Mouse (Mus musculus) heart, embryonic 13.5 days (tissue): ENCODE measurements around the gene Atxn1l. TPM values are rescaled to one million over a fixed set of nuclear protein-coding genes. Genes with fewer than 3 reads are reported as not detected.
A peak's percentile ranks its signal among the peaks of the same experiment; 100 is the strongest.
"Not testable (repeated sequence)": the region's sequence is repeated elsewhere in the genome, so short reads cannot be mapped to it uniquely, and the experiment has no call there.

Experiments used
- ATAC-seq: fragments of 200-750 bp; cut with Nextera tagmentation; 2 replicates; pipeline ENCODE4 v1.8.0; 2017; ENCODE audit warnings: moderate TSS enrichment; ENCODE audit not compliant: insufficient number of reproducible peaks, low FRiP score, low TSS enrichment; ENCODE audit errors: extremely low read depth
- H3K27ac ChIP-seq: fragments of 300-500 bp; sonication (generic); replicated peaks from 2 replicates; pipeline ENCODE4 v1.5.1; 2015; ENCODE audit warnings: moderate library complexity, mild to moderate bottlenecking, inconsistent platforms
- H3K27me3 ChIP-seq: fragments of 300-500 bp; sonication (generic); replicated peaks from 2 replicates; pipeline ENCODE4 v1.6.1; 2015; ENCODE audit warnings: mild to moderate bottlenecking, inconsistent platforms
- H3K36me3 ChIP-seq: fragments of 300-500 bp; sonication (generic); 2 replicates; pipeline ENCODE4 v1.6.1; 2015; ENCODE audit warnings: mild to moderate bottlenecking, inconsistent platforms
- H3K4me1 ChIP-seq: fragments of 300-500 bp; sonication (generic); 2 replicates; pipeline ENCODE4 v1.6.1; 2015; ENCODE audit warnings: inconsistent platforms
- H3K4me2 ChIP-seq: fragments of 300-500 bp; sonication (generic); 2 replicates; pipeline ENCODE4 v1.6.1; 2015; ENCODE audit warnings: inconsistent platforms, mild to moderate bottlenecking, moderate library complexity
- H3K4me3 ChIP-seq: fragments of 300-500 bp; sonication (generic); 2 replicates; pipeline ENCODE4 v1.5.1; 2015; ENCODE audit warnings: moderate library complexity, mild to moderate bottlenecking, inconsistent platforms
- H3K9ac ChIP-seq: fragments of 300-500 bp; sonication (generic); 2 replicates; pipeline ENCODE4 v1.6.1; 2015; ENCODE audit warnings: inconsistent platforms, mild to moderate bottlenecking, moderate library complexity
- H3K9me3 ChIP-seq: fragments of 300-500 bp; sonication (generic); 2 replicates; pipeline ENCODE4 v1.6.1; 2016; ENCODE audit warnings: inconsistent platforms
- WGBS: fragments of 180-500 bp; shearing (Covaris S2); methylation state at CpG from one replicate; pipeline ENCODE4 v1.1.7; 2015; ENCODE audit warnings: mixed read lengths; 5-methylcytosine and 5-hydroxymethylcytosine counted together
- polyA plus RNA-seq: library from polyadenylated mRNA; unstranded; fragments of >200 nt; fragmentation: Nextera tagmentation; extraction: Ambion mirVana; gene quantifications from 2 replicates; pipeline ENCODE4 v1.2.1, GENCODE M21; 2015

The Atxn1l gene
- polyA plus RNA-seq, 1 experiment from 2014 or later: 4.4 TPM

DNA sequence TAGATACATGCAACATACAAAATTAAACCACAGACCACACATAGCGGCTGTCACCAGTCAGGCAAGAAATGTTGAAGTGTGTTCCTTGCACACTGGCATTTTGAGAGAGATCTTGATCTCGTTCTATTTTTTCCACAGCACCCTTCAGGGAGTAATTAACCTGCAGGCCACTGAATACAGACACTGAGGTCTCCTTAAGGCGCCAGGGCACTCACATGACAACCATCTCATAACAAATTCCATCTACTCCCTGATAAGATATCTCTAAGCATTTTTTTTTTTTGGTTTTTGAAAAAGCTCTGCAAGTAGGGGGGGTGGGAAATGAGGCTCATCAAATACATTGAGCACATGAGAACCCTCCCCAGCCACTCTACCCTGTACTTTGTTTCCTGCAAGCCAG, 19.3 kb upstream of the Atxn1l start:
- no peak overlapping the region for H3K27ac ChIP-seq
- H3K4me3 ChIP-seq: no peak overlapping the region
- H3K27me3 ChIP-seq: no peaks in the 10 kb centered on the region
- WGBS: 52% methylated on average over 3 of the region's 3 CpGs
- H3K36me3 ChIP-seq: no peaks in the 10 kb centered on the region
- H3K4me2 ChIP-seq: no peak overlapping the region
- no peak for ATAC-seq
- no peaks in the 10 kb centered on the region for H3K4me1 ChIP-seq
- no peak overlapping the region for H3K9ac ChIP-seq
- peaks cover under 1% of the 10 kb centered on the region; the same call in 1 of the 2 replicates for H3K9me3 ChIP-seq

- H3K4me3 ChIP-seq, H3K9me3 ChIP-seq, H3K9ac ChIP-seq, H3K27ac ChIP-seq, H3K36me3 ChIP-seq, H3K4me2 ChIP-seq, H3K27me3 ChIP-seq, ATAC-seq, H3K4me1 ChIP-seq: not testable (repeated sequence)
- 87% methylated on average over 4 of the region's 4 CpGs for WGBS
Measured at GRCm38 (mm10) chr8:109755554-109755953, 18.0 kb upstream of the Atxn1l start.

GRCm38 (mm10) chr8:109754696-109755095, 17.2 kb upstream of the Atxn1l start:
- Histone ChIP-seq H3K4me3 (no peak overlapping the region), H3K27ac (no peak overlapping the region), H3K4me1 (no peaks in the 10 kb centered on the region), H3K9ac (no peak overlapping the region), H3K27me3 (no peaks in the 10 kb centered on the region), H3K4me2 (no peak overlapping the region), H3K36me3 (no peaks in the 10 kb centered on the region), H3K9me3 (no peaks in the 10 kb centered on the region)
- 76% methylated on average over 8 of the region's 8 CpGs for WGBS
- no peak for ATAC-seq

GRCm38 (mm10) chr8:109751731-109752485, 14.4 kb upstream of the Atxn1l start:
- WGBS: 80% methylated on average over 20 of the region's 20 CpGs
- Histone ChIP-seq H3K4me2 (no peak overlapping the region), H3K9ac (no peak overlapping the region), H3K27me3 (no peaks in the 10 kb centered on the region), H3K9me3 (no peaks in the 10 kb centered on the region), H3K27ac (no peak overlapping the region), H3K36me3 (no peaks in the 10 kb centered on the region), H3K4me1 (no peaks in the 10 kb centered on the region), H3K4me3 (no peak overlapping the region)
- no peak for ATAC-seq

DNA sequence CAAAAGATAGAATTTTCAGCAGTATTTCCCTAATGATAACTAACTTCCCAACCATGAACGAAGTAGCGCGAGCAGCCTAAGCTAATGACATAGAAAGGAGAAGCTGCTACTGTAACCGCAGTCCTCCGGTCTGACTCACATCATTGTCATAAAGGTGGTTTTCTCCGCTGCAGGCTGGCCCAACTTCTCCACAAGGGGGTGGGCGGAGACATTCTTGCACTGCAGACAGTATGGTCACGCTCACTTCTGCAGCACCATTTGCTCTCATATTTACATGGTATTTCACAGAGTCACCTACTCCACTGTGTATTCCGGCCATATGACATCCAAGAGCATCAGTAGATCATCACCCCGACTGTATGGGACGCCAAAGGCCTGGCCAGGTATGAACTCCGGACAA, 13.2 kb upstream of the Atxn1l start:
- H3K36me3 ChIP-seq: no peaks in the 10 kb centered on the region
- H3K4me3 ChIP-seq: no peak overlapping the region
- H3K4me2 ChIP-seq: no peak overlapping the region
- ATAC-seq: no peak
- no peaks in the 10 kb centered on the region for H3K4me1 ChIP-seq
- 69% methylated on average over 12 of the region's 12 CpGs for WGBS
- no peak overlapping the region for H3K9ac ChIP-seq
- H3K9me3 ChIP-seq: no peaks in the 10 kb centered on the region
- no peaks in the 10 kb centered on the region for H3K27me3 ChIP-seq
- no peak overlapping the region for H3K27ac ChIP-seq

DNA sequence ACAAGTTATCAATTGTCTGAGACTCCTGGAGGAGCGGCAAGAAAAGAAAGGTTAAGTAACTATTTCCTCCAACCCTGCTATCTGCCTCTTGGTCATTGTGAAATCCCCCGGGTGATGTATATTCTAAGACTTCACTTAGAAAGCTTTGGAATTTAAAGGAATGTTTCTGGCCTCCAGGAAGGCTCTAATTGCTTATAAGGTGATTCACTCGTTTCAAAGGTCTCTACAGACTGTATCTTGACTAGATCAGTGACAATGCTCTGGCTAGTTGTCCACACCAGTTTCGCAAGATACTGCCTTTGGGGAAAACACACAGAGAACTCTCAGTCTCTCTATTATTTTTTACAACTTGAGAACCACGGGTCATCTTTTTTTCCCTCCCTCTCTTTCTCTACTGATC, 12.7 kb upstream of the Atxn1l start:
- Histone ChIP-seq H3K4me2 (no peak overlapping the region), H3K27ac (no peak overlapping the region), H3K27me3 (no peaks in the 10 kb centered on the region), H3K4me1 (no peaks in the 10 kb centered on the region), H3K9ac (no peak overlapping the region), H3K9me3 (no peaks in the 10 kb centered on the region), H3K4me3 (no peak overlapping the region), H3K36me3 (no peaks in the 10 kb centered on the region)
- no peak for ATAC-seq
- WGBS: 51% methylated on average over 5 of the region's 5 CpGs

DNA sequence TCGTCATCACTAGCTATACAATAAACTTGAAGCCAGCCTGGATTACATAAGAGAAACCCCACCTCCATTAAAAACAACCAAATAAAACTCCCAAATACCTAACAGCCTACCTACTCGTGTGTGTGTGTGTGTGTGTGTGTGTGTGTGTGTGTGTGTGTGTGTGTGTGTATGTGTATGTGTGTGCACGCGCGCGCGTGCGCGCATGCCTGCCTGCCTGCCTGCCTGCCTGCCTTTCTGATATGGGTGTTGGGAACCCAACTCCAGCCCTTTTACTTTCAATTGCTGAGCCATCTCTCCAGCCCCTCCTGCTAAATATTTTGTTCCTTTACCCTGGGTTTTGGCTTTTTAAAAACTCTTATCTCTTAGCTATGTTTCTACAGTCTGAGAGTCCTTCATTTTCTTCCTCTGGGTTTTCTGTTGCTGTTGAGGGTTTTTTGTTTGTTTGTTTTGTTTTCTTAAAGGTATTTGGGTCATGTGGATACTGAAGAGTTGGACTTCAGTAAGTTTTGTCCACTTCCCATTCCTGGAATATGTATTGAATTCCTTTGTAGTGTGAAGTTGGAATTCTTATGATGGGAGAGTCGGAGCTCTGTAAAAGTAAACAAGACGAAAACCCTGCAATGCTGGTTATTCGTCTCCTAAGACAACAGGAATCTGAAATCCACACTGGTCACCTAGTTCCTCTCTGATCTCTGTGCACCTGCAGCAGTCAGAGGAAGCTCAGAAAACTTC, 10.1 kb upstream of the Atxn1l start:
- H3K27ac ChIP-seq: no peak overlapping the region
- ATAC-seq: no peak
- H3K27me3 ChIP-seq: no peaks in the 10 kb centered on the region
- H3K9ac ChIP-seq: no peak overlapping the region
- WGBS: 84% methylated on average over 11 of the region's 12 CpGs
- H3K9me3 ChIP-seq: no peaks in the 10 kb centered on the region
- no peak overlapping the region for H3K4me3 ChIP-seq
- H3K4me1 ChIP-seq: no peaks in the 10 kb centered on the region
- no peaks in the 10 kb centered on the region for H3K36me3 ChIP-seq
- H3K4me2 ChIP-seq: no peak overlapping the region

DNA sequence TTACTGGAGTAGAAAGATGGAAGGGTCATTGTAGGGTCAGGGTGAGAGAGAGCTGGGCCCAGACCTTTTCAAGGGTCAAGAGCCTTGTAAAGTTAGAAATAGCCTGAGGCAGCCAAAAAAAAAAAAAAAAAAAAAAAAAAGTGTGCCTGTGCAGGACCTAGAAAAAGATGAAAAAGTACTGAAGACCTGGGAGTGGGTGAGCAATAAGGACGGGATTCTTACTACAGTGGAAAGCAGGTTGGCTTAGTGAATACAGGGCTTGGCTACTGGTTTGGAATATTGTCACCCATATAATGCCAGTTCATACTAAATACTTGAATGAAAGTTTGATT, 476 bp upstream of the Atxn1l start:
- Histone ChIP-seq H3K4me3 (peak overlapping the region; percentile 100), H3K4me2 (peak overlapping the region; percentile 98), H3K27me3 (no peaks in the 10 kb centered on the region), H3K36me3 (peaks cover 19% of the 10 kb centered on the region), H3K9ac (peak overlapping the region; percentile 99), H3K4me1 (peaks cover 18% of the 10 kb centered on the region), H3K27ac (peak overlapping the region; percentile 58; the same call in 1 of the 2 replicates), H3K9me3 (no peaks in the 10 kb centered on the region)
- ATAC-seq: no peak
- 88% methylated on average over 1 of the region's 1 CpGs for WGBS

DNA sequence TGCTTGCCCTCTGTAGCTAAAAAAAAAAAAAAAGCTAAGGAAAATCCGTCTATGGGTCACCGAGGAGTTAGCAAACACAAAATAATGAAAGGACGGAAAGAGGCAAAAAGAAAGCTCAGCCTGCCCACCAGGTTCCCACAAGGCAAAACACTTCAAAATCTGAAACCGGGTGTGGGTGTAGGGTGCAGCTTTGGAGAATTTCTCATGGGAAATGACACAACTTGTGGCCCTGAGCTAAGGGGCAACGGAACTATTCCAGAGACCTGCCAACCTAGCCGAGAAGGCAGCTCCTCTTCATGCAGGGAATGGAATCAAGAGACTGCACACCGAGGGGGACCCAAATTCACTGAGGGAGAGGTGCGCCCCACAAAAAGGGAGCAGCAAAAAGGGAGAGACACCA, 720 bp downstream of the Atxn1l start:
- H3K9me3 ChIP-seq: no peaks in the 10 kb centered on the region
- no peaks in the 10 kb centered on the region for H3K27me3 ChIP-seq
- H3K9ac ChIP-seq: peak overlapping the region; percentile 99
- peak overlapping the region; percentile 100 for H3K4me3 ChIP-seq
- peak overlapping the region; percentile 85 for H3K27ac ChIP-seq
- peak overlapping the region; percentile 98 for H3K4me2 ChIP-seq
- peaks cover 18% of the 10 kb centered on the region for H3K4me1 ChIP-seq
- 8% methylated on average over 8 of the region's 8 CpGs for WGBS
- ATAC-seq: no peak
- peaks cover 31% of the 10 kb centered on the region for H3K36me3 ChIP-seq

DNA sequence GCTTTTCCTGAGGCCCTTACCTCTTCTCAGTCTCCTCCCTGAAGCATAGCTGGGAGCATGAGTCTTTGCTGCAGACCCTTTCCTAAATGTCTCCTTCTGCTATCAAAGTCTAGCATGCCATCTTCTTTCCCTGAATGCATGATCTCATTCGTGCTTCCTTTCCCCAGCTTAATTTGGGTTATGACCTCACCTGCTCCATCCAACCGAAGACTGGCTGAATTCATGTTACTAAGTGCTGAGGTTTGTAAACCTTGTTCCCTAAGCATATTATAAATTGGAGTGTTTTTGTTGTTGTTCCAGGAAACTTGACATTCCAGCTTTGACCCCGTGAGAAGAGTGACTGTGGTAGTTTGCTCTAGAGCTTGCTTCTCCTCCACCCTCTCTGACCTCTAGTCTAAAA, 3.5 kb downstream of the Atxn1l start:
- 50% methylated on average over 3 of the region's 3 CpGs for WGBS
- no peaks in the 10 kb centered on the region for H3K9me3 ChIP-seq
- no peak overlapping the region for H3K4me3 ChIP-seq
- H3K4me1 ChIP-seq: peaks cover 18% of the 10 kb centered on the region
- ATAC-seq: no peak
- no peak overlapping the region for H3K4me2 ChIP-seq
- H3K27me3 ChIP-seq: no peaks in the 10 kb centered on the region
- peaks cover 59% of the 10 kb centered on the region for H3K36me3 ChIP-seq
- no peak overlapping the region for H3K9ac ChIP-seq
- H3K27ac ChIP-seq: no peak overlapping the region

DNA sequence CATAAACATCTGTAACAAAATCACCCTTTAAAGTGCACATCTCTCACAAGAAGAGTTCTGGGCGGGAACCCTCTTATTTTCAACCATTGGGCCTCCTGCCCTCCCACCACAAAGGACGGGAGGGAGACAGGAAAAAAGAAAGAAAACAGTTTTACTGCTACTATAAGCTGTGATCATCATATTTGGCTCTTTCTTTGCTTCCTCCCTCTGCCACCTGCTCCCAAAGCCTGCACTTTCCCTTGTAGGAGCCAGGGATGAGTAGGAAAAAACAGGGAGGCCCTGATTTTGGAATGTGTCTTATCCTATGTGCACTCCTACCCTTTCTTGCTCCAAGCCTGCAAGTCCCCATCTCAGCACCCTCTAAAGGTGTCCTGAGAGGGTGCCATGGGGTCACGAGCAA, 6.5 kb downstream of the Atxn1l start:
- ATAC-seq: no peak
- Histone ChIP-seq H3K9ac (no peak overlapping the region), H3K9me3 (no peaks in the 10 kb centered on the region), H3K4me2 (no peak overlapping the region), H3K4me3 (no peak overlapping the region), H3K36me3 (peaks cover 85% of the 10 kb centered on the region), H3K27me3 (no peaks in the 10 kb centered on the region), H3K4me1 (peaks cover 8% of the 10 kb centered on the region), H3K27ac (no peak overlapping the region)
- 76% methylated on average over 3 of the region's 3 CpGs for WGBS

- 81% methylated on average over 3 of the region's 3 CpGs for WGBS
- Histone ChIP-seq H3K9ac (no peak overlapping the region), H3K27me3 (no peaks in the 10 kb centered on the region), H3K4me3 (no peak overlapping the region), H3K4me2 (no peak overlapping the region), H3K4me1 (no peaks in the 10 kb centered on the region), H3K27ac (no peak overlapping the region), H3K36me3 (peaks cover 95% of the 10 kb centered on the region), H3K9me3 (no peaks in the 10 kb centered on the region)
- ATAC-seq: no peak
Measured at GRCm38 (mm10) chr8:109725106-109725505, 12.4 kb downstream of the Atxn1l start.
